Mouse (Mus musculus) midbrain, postnatal 0 days (tissue): ENCODE results near the gene Gstm2. TPM values are rescaled to one million over a fixed set of nuclear protein-coding genes. Genes with fewer than 3 reads are reported as not detected.
"Not testable (repeated sequence)": the region's sequence is repeated elsewhere in the genome, so short reads cannot be mapped to it uniquely, and the experiment has no call there.

Experiments
- ATAC-seq: fragments of 200-750 bp; cut with Nextera tagmentation; 2 replicates; pipeline ENCODE4 v1.8.0; 2017; ENCODE audit warnings: moderate number of reproducible peaks, mild to moderate bottlenecking, moderate TSS enrichment, moderate library complexity; ENCODE audit not compliant: low FRiP score
- DNase-seq: peaks from one replicate; pipeline ENCODE4 v3.0.0-alpha.2; 2015; ENCODE audit warnings: low spot score
- H3K27ac ChIP-seq: fragments of 300-500 bp; sonication (generic); 2 replicates; pipeline ENCODE4 v1.5.1; 2014; ENCODE audit warnings: low read depth, mild to moderate bottlenecking, low read length, mixed read lengths
- H3K27me3 ChIP-seq: fragments of 300-500 bp; sonication (generic); 2 replicates; pipeline ENCODE4 v1.6.1; 2014; ENCODE audit warnings: low read length, control low read depth, mixed read lengths; ENCODE audit not compliant: insufficient read depth
- H3K36me3 ChIP-seq: fragments of 300-500 bp; sonication (generic); 2 replicates; pipeline ENCODE4 v1.6.1; 2014; ENCODE audit warnings: low read length, control low read depth, mixed read lengths; ENCODE audit not compliant: insufficient read depth
- H3K4me1 ChIP-seq: fragments of 300-500 bp; sonication (generic); 2 replicates; pipeline ENCODE4 v1.6.1; 2014; ENCODE audit warnings: mild to moderate bottlenecking, control low read depth, antibody characterized with exemption, low read length, mixed read lengths; ENCODE audit not compliant: insufficient read depth
- H3K4me2 ChIP-seq: fragments of 300-500 bp; sonication (generic); 2 replicates; pipeline ENCODE4 v1.6.1; 2014; ENCODE audit warnings: low read depth, mild to moderate bottlenecking, low read length, mixed read lengths; ENCODE audit not compliant: poor library complexity, severe bottlenecking
- H3K4me3 ChIP-seq: fragments of 300-500 bp; sonication (generic); 2 replicates; pipeline ENCODE4 v1.5.1; 2014; ENCODE audit warnings: low read depth, mild to moderate bottlenecking, low read length, moderate library complexity
- H3K9ac ChIP-seq: fragments of 300-500 bp; sonication (generic); replicated peaks from 2 replicates; pipeline ENCODE4 v1.6.1; 2014; ENCODE audit warnings: mild to moderate bottlenecking, low read length, moderate library complexity, mixed read lengths; ENCODE audit not compliant: poor library complexity, severe bottlenecking
- H3K9me3 ChIP-seq: fragments of 300-500 bp; sonication (generic); 2 replicates; pipeline ENCODE4 v1.6.1; 2016; ENCODE audit warnings: low read length, control low read depth
- CTCF ChIP-seq: IDR thresholded peaks from 2 replicates; pipeline ENCODE4 v1.5.1; 2016; ENCODE audit warnings: antibody characterized with exemption, mild to moderate bottlenecking
- WGBS: fragments of 180-500 bp; shearing (Covaris S2); extraction: QIAGEN DNeasy Blood & Tissue Kit; methylation state at CpG from one replicate; pipeline ENCODE4 v1.1.7; 2014; 5-methylcytosine and 5-hydroxymethylcytosine counted together
- polyA plus RNA-seq: library from polyadenylated mRNA; unstranded; fragments of >200 nt; fragmentation: Nextera tagmentation; extraction: Ambion mirVana; gene quantifications from 2 replicates; pipeline ENCODE4 v1.2.1, GENCODE M21; 2015
- total RNA-seq: library from RNA; depleted of rRNA; stranded (reverse); fragments of >200 nt; gene quantifications from 2 replicates; pipeline ENCODE4 v1.2.3, GENCODE M21; 2014

The Gstm2 gene
- total and polyA plus RNA-seq, 2 experiments from 2014 or later: 8.5 to 13.0 TPM

DNA sequence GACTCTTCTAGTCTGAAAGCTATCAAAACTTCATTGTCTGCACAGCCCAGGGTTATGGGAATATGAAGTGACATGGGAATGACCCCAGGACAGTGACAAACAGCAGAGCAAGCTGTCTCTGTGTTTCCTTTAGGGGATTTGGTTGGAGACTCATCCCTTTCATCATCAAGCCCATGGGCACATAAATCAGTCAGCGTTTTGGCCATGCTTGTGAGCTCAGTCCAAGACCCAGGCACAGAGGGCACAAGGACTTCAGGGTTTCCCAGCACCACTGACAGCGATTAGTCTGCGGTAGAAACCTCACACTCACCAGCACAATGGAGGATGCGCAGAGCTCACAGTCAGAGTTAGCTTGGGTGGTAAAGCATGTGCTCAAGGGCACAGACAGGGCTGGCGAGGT is 32.3 kb downstream of the Gstm2 start:
- no peak for DNase-seq
- ATAC-seq: no peak
- H3K27me3 ChIP-seq: no peaks in the 10 kb centered on the region
- no peak overlapping the region for H3K9ac ChIP-seq
- H3K4me2 ChIP-seq: no peak overlapping the region
- 78% methylated on average over 5 of the region's 5 CpGs for WGBS
- no peaks in the 10 kb centered on the region for H3K36me3 ChIP-seq
- H3K27ac ChIP-seq: peak overlapping the region; percentile 1; the same call in 1 of the 2 replicates
- no peak for TF ChIP-seq CTCF
- H3K9me3 ChIP-seq: no peaks in the 10 kb centered on the region
- no peak overlapping the region for H3K4me3 ChIP-seq
- no peaks in the 10 kb centered on the region for H3K4me1 ChIP-seq

- Histone ChIP-seq H3K4me1 (no peaks in the 10 kb centered on the region), H3K4me3 (no peak overlapping the region), H3K27ac (0 out of 2 replicates have a peak overlapping the region, but pooled peaks have one; percentile 43), H3K9me3 (no peaks in the 10 kb centered on the region), H3K4me2 (no peak overlapping the region), H3K9ac (no peak overlapping the region), H3K36me3 (no peaks in the 10 kb centered on the region), H3K27me3 (no peaks in the 10 kb centered on the region)
- WGBS: 27% methylated on average over 6 of the region's 6 CpGs
- peak; percentile 74 for TF ChIP-seq CTCF
- DNase-seq: peak; percentile 91
- ATAC-seq: peak; percentile 71
Observed at GRCm38 (mm10) chr3:107953328-107953755, 32.9 kb downstream of the Gstm2 start.

- Histone ChIP-seq H3K4me2 (no peak overlapping the region), H3K4me3 (no peak overlapping the region), H3K36me3 (no peaks in the 10 kb centered on the region), H3K27me3 (no peaks in the 10 kb centered on the region), H3K9ac (no peak overlapping the region), H3K27ac (no peak overlapping the region), H3K4me1 (no peaks in the 10 kb centered on the region), H3K9me3 (no peaks in the 10 kb centered on the region)
- DNase-seq: no peak
- 87% methylated on average over 11 of the region's 11 CpGs for WGBS
- no peak for TF ChIP-seq CTCF
- ATAC-seq: no peak
Observed at GRCm38 (mm10) chr3:107950531-107950930, 35.7 kb downstream of the Gstm2 start.

- H3K4me2 ChIP-seq, H3K27me3 ChIP-seq, H3K36me3 ChIP-seq, H3K4me1 ChIP-seq, ATAC-seq, DNase-seq, H3K4me3 ChIP-seq, H3K9me3 ChIP-seq, H3K9ac ChIP-seq, H3K27ac ChIP-seq: not testable (repeated sequence)
- 88% methylated on average over 1 of the region's 1 CpGs for WGBS
Observed at GRCm38 (mm10) chr3:107949461-107949860, 36.8 kb downstream of the Gstm2 start.

DNA sequence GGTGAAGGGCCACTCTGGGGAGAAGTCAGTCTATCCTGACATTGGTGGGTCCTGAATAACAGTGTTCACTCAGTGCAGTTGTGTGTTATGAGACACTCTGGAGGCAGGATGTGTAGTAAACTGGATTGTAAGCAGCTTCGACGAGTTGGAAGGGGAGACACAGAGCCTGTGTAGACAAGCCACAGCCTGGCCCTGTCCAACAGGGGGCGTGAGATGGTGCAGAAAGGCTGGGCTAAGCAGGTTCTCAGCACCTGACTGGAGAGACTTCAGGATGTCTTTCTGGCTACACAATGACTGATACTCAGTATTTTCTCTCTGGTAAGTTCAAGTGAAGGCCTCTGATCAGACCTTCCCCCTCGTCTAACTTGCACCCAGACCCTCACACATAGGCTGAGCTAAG is 40.5 kb downstream of the Gstm2 start:
- peak; percentile 14; the same call in 1 of the 2 replicates for TF ChIP-seq CTCF
- H3K4me3 ChIP-seq: no peak overlapping the region
- ATAC-seq (no peak), DNase-seq (no peak)
- 63% methylated on average over 4 of the region's 4 CpGs for WGBS
- H3K27ac ChIP-seq: no peak overlapping the region
- H3K27me3 ChIP-seq: no peaks in the 10 kb centered on the region
- no peaks in the 10 kb centered on the region for H3K36me3 ChIP-seq
- no peaks in the 10 kb centered on the region for H3K9me3 ChIP-seq
- H3K9ac ChIP-seq: no peak overlapping the region
- H3K4me1 ChIP-seq: 0 out of 2 replicates have a peak, but pooled peaks cover 3% of the 10 kb centered on the region
- H3K4me2 ChIP-seq: no peak overlapping the region

- peak; percentile 84 for DNase-seq
- H3K9me3 ChIP-seq: no peaks in the 10 kb centered on the region
- peak within 1 kb of the TSS; percentile 38 for H3K27ac ChIP-seq
- 17% methylated on average over 20 of the region's 20 CpGs for WGBS
- ATAC-seq: peak; percentile 88
- H3K4me2 ChIP-seq: peak within 1 kb of the TSS; percentile 47
- H3K27me3 ChIP-seq: no peaks in the 10 kb centered on the region
- H3K4me3 ChIP-seq: peak within 1 kb of the TSS; percentile 18; the same call in 1 of the 2 replicates
- H3K36me3 ChIP-seq: no peaks in the 10 kb centered on the region
- 0 out of 2 replicates have a peak within 1 kb of the TSS, but pooled peaks have one; percentile 29 for H3K9ac ChIP-seq
- TF ChIP-seq CTCF: peak; percentile 87
- H3K4me1 ChIP-seq: peaks cover 9% of the 10 kb centered on the region; the same call in 1 of the 2 replicates
Observed at GRCm38 (mm10) chr3:107943239-107943990, 42.8 kb downstream of the Gstm2 start, which contains the start of gene Gstm6. Gene Gstm6 (minus strand): TSS chr3:107943749.
